Mouse (Mus musculus) embryonic facial prominence, embryonic 12.5 days (tissue): ENCODE measurements around the gene Tmem229b. TPM values are rescaled to one million over a fixed set of nuclear protein-coding genes. Genes with fewer than 3 reads are reported as not detected.
"Not testable (repeated sequence)": the region's sequence is repeated elsewhere in the genome, so short reads cannot be mapped to it uniquely, and the experiment has no call there.

Experiments
- ATAC-seq: fragments of 200-750 bp; cut with Nextera tagmentation; 2 replicates; pipeline ENCODE4 v1.8.0; 2017; ENCODE audit not compliant: insufficient number of reproducible peaks, insufficient read depth, low FRiP score, low TSS enrichment
- H3K27ac ChIP-seq: fragments of 300-500 bp; sonication (generic); 2 replicates; pipeline ENCODE4 v1.5.1; 2016; ENCODE audit warnings: mild to moderate bottlenecking
- H3K27me3 ChIP-seq: fragments of 300-500 bp; sonication (generic); 2 replicates; pipeline ENCODE4 v1.6.1; 2016; ENCODE audit warnings: mild to moderate bottlenecking, moderate library complexity
- H3K36me3 ChIP-seq: fragments of 300-500 bp; sonication (generic); 2 replicates; pipeline ENCODE4 v1.6.1; 2016; ENCODE audit warnings: mild to moderate bottlenecking
- H3K4me1 ChIP-seq: fragments of 300-500 bp; sonication (generic); 2 replicates; pipeline ENCODE4 v1.6.1; 2016
- H3K4me2 ChIP-seq: fragments of 300-500 bp; sonication (generic); replicated peaks from 2 replicates; pipeline ENCODE4 v1.6.1; 2016; ENCODE audit warnings: mild to moderate bottlenecking, moderate library complexity
- H3K4me3 ChIP-seq: fragments of 300-500 bp; sonication (generic); 2 replicates; pipeline ENCODE4 v1.5.1; 2016; ENCODE audit warnings: mild to moderate bottlenecking
- H3K9ac ChIP-seq: fragments of 300-500 bp; sonication (generic); 2 replicates; pipeline ENCODE4 v1.6.1; 2016; ENCODE audit warnings: mild to moderate bottlenecking, moderate library complexity
- H3K9me3 ChIP-seq: fragments of 300-500 bp; sonication (generic); 2 replicates; pipeline ENCODE4 v1.6.1; 2016; ENCODE audit warnings: mild to moderate bottlenecking, moderate library complexity
- WGBS: fragments of 180-500 bp; shearing (Covaris S2); methylation state at CpG from one replicate; pipeline ENCODE4 v1.1.7; 2016; 5-methylcytosine and 5-hydroxymethylcytosine counted together
- polyA plus RNA-seq: library from polyadenylated mRNA; unstranded; fragments of >200 nt; fragmentation: Nextera tagmentation; extraction: Ambion mirVana; gene quantifications from 2 replicates; pipeline ENCODE4 v1.2.1, GENCODE M21; 2016

Gene Tmem229b
- polyA plus RNA-seq, 1 experiment from 2014 or later, result 8.0 TPM

DNA sequence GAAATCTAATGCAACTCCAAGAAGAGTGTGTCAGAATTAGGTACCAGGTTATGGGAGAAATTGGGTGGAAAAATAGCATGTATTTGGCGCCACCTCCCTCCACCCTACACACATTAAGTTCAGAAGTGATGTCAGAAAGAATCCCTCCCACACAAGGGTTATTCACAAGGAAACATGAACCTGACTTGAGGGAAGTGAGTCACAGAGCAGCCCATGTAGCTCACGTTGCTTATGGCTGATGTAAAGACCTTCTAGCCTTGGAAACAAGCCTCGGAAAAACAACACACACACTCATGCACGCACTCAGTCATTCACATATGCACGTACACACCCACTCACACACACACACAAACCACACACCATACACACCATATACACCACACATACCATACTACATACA is 67.3 kb downstream of the Tmem229b start:
- Histone ChIP-seq H3K9ac (no peak overlapping the region), H3K4me2 (no peak overlapping the region), H3K27me3 (no peaks in the 10 kb centered on the region), H3K4me1 (no peaks in the 10 kb centered on the region), H3K9me3 (no peaks in the 10 kb centered on the region), H3K27ac (no peak overlapping the region), H3K4me3 (no peak overlapping the region), H3K36me3 (no peaks in the 10 kb centered on the region)
- WGBS, result 78% methylated on average over 5 of the region's 5 CpGs
- ATAC-seq, result 0 out of 2 replicates have a peak, but pooled peaks have one; percentile 47

DNA sequence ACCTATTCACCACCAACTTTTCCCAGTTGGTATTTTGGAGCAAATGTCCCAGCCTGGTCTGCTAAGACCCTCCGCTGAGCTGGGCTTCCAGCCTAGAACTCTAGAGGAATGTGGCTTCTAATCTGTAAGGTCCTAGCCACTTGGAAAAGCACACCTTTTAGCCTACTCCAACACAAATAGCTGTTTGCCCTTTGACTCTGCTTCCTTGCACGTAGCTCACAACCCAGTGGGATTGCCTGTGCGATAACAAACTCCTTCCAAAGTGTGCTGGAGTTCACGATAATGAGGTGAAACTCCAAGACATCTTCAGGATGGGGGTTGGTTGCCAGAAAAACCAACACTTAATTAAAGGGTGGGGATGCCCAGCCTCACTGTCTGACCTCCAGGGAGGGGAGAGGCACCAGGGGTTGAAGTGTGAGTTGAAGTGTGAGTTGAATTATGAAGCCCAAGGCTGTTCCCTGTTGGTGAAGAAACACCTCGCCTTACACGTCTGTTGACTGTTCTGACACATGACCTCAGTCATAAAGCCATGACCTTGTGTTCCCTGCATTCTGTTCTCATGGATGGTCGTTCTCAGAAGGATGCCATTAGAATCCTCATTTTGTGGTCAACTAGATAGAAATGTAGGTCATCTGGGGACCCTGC is 67.9 kb downstream of the Tmem229b start:
- no peaks in the 10 kb centered on the region for H3K27me3 ChIP-seq
- no peak overlapping the region for H3K4me3 ChIP-seq
- WGBS, result 76% methylated on average over 7 of the region's 7 CpGs
- H3K36me3 ChIP-seq, result no peaks in the 10 kb centered on the region
- H3K9ac ChIP-seq, result no peak overlapping the region
- ATAC-seq, result no peak
- H3K9me3 ChIP-seq, result no peaks in the 10 kb centered on the region
- no peak overlapping the region for H3K27ac ChIP-seq
- H3K4me1 ChIP-seq, result no peaks in the 10 kb centered on the region
- no peak overlapping the region for H3K4me2 ChIP-seq

DNA sequence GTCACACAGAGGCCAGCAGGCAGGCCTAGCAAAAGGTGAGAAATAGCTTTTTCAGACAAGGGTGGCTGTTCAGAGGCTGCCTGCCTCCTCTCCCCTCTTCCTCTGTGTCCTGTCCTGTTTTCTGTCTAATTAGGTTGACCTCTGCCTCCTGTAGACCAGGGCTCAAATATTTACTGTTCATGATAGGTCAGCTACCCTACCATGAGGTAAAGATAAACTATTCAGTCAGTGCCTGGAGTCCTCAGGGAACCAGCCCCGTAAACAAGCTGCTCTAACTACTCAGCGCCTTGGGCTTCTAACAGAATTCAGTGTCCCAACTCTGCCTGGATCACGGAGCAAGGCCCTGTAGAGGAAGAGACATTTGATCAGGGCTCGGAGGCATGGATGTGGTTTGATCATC is 70.9 kb downstream of the Tmem229b start:
- Histone ChIP-seq H3K9me3 (no peaks in the 10 kb centered on the region), H3K9ac (no peak overlapping the region), H3K4me1 (no peaks in the 10 kb centered on the region), H3K27me3 (no peaks in the 10 kb centered on the region), H3K4me2 (no peak overlapping the region), H3K36me3 (no peaks in the 10 kb centered on the region), H3K4me3 (no peak overlapping the region), H3K27ac (no peak overlapping the region)
- 23% methylated on average over 4 of the region's 4 CpGs for WGBS
- ATAC-seq, result no peak

DNA sequence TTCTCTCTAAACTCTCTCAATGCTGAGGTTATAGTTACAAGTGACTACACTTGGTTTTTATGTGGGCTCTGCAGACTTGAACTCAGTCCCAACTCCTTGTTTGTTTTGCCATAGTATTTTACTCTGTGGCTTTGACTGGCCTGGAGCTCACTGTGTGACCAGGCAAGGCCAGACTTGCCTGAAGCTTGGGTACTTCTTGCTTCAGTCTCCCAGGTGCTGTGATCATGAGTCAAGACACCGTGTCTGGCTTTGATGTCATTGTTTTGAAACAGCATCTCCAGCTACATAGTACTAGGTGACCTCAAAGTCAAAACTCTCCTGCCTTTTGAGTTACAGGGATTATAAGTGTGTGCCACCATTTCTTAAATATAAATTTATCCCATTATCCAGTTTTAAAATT is 77.5 kb downstream of the Tmem229b start:
- ATAC-seq, result no peak
- Histone ChIP-seq H3K4me3 (no peak overlapping the region), H3K9me3 (no peaks in the 10 kb centered on the region), H3K4me2 (no peak overlapping the region), H3K4me1 (no peaks in the 10 kb centered on the region), H3K36me3 (no peaks in the 10 kb centered on the region), H3K27me3 (no peaks in the 10 kb centered on the region), H3K9ac (no peak overlapping the region), H3K27ac (no peak overlapping the region)
- 73% methylated on average over 1 of the region's 1 CpGs for WGBS

DNA sequence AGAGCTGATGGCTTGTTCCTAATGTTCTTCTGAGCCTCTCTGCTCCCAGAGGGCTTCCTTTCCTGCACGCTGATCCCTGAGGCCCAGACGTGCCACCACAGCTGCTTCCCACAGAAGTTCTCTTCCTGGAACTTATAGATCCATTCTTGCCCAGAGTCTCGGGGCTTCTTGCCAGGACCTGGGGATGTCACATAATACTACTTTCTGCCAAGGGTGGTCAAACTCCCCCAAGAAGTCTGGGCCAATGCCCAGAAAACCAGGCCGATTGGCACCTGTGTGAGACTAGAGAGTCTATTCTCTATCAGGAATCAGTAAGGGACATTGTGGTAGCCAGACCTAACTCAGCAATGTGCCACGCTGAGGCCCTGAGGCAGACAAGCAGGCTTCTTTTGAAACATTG is 80.1 kb downstream of the Tmem229b start:
- WGBS, result 79% methylated on average over 5 of the region's 5 CpGs
- no peak overlapping the region for H3K9ac ChIP-seq
- H3K4me1 ChIP-seq, result no peaks in the 10 kb centered on the region
- H3K27me3 ChIP-seq, result no peaks in the 10 kb centered on the region
- ATAC-seq, result no peak
- no peak overlapping the region for H3K4me2 ChIP-seq
- H3K36me3 ChIP-seq, result no peaks in the 10 kb centered on the region
- no peaks in the 10 kb centered on the region for H3K9me3 ChIP-seq
- no peak overlapping the region for H3K4me3 ChIP-seq
- no peak overlapping the region for H3K27ac ChIP-seq

DNA sequence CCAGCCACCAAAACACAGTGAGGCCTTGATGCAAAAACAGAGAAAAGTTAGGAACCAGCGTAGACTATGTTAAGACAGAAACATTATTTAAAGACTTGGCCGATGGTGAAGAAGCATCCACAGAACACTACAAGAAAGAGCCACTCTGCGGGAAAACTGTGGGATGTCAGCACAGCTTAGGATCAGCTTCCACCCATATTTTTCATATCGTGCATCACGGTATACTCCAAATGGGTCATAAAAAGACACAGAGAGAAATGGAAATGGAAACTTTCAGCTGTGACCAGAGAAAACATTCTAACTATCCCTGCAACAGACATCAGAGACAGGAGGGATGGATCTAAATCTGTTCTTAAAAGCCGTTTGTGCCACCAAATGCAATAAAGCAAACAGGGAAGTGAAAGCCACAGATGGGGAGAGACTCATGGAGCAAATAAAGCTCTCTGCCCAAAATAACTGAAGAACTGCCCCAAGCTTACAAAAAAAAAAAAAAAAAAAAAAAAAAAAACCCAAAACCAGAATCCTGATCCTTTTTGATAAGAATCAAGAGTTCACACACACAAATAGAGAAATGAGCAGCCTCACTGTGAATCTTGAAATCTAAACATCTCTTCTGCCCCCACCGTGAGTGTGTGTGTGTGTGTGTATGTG is 83.8 kb downstream of the Tmem229b start:
- WGBS, result 89% methylated on average over 7 of the region's 7 CpGs
- no peak for ATAC-seq
- Histone ChIP-seq H3K27me3 (no peaks in the 10 kb centered on the region), H3K9me3 (no peaks in the 10 kb centered on the region), H3K9ac (no peak overlapping the region), H3K4me3 (no peak overlapping the region), H3K27ac (no peak overlapping the region), H3K4me1 (no peaks in the 10 kb centered on the region), H3K36me3 (no peaks in the 10 kb centered on the region), H3K4me2 (no peak overlapping the region)

DNA sequence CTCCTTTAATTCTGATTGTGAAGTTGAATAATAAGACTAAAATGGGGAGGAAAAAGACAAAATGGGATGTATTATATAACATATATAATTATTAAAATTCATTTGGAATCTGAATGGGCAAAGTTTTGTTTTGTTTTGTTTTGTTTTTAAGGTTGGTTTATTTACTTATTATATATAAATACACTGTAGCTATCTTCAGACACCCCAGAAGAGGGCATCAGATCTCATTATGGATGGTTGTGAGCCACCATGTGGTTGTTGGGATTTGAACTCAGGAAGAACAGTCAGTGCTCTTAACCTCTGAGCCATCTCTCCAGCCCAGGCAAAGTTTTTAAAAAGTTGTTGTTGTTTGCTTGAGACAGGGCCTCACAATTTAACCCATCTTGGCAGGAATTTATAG is 84.5 kb downstream of the Tmem229b start:
- H3K27ac ChIP-seq, ATAC-seq, H3K4me2 ChIP-seq, H3K27me3 ChIP-seq, H3K9me3 ChIP-seq, H3K36me3 ChIP-seq, H3K4me3 ChIP-seq, H3K4me1 ChIP-seq, H3K9ac ChIP-seq: not testable (repeated sequence)

DNA sequence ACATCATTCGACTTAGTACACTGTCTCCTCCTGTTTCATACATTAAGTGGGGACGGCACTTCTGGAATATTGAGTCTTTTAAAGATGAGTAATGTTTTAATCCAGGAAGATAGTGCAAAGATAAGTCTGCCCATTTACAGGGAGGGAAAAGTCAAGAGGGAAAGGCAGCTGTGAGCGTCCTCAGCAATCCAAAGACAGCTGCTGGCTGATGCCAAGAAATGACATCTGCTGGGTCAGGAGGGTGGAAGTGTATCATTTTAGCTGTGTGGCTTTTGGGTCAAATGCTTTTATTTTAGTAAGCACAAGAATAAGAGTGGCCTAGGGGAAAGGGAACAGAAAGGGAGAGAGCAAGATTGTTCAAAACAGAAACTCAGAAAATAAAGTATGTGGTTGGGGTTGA is 85.4 kb downstream of the Tmem229b start:
- Histone ChIP-seq H3K4me1 (no peaks in the 10 kb centered on the region), H3K36me3 (no peaks in the 10 kb centered on the region), H3K9me3 (no peaks in the 10 kb centered on the region), H3K9ac (no peak overlapping the region), H3K27me3 (no peaks in the 10 kb centered on the region), H3K27ac (no peak overlapping the region), H3K4me2 (no peak overlapping the region), H3K4me3 (no peak overlapping the region)
- no peak for ATAC-seq
- 70% methylated on average over 3 of the region's 3 CpGs for WGBS

DNA sequence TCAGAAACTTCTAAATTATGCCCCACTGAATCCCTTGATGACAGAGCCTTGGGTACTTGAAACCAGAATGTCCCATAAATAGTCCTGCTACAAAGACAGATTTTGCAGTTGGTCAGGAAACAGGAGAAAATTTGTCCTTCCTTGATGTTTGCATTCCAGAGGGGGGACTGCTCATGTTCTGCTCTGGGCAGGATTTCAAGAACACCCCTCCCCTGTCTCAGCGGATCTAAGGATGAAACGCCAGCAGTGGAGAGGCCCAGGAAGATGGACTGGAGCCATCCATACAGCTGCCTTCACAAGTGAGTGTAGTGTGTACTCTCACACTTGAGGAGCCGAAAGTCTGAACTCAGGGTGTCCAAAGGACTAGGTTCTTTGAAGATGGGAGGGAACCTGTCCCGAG is 86.0 kb downstream of the Tmem229b start:
- no peak overlapping the region for H3K9ac ChIP-seq
- H3K4me2 ChIP-seq, result no peak overlapping the region
- no peak overlapping the region for H3K27ac ChIP-seq
- no peaks in the 10 kb centered on the region for H3K36me3 ChIP-seq
- H3K9me3 ChIP-seq, result no peaks in the 10 kb centered on the region
- no peak overlapping the region for H3K4me3 ChIP-seq
- no peak for ATAC-seq
- H3K27me3 ChIP-seq, result no peaks in the 10 kb centered on the region
- no peaks in the 10 kb centered on the region for H3K4me1 ChIP-seq
- 68% methylated on average over 4 of the region's 4 CpGs for WGBS

DNA sequence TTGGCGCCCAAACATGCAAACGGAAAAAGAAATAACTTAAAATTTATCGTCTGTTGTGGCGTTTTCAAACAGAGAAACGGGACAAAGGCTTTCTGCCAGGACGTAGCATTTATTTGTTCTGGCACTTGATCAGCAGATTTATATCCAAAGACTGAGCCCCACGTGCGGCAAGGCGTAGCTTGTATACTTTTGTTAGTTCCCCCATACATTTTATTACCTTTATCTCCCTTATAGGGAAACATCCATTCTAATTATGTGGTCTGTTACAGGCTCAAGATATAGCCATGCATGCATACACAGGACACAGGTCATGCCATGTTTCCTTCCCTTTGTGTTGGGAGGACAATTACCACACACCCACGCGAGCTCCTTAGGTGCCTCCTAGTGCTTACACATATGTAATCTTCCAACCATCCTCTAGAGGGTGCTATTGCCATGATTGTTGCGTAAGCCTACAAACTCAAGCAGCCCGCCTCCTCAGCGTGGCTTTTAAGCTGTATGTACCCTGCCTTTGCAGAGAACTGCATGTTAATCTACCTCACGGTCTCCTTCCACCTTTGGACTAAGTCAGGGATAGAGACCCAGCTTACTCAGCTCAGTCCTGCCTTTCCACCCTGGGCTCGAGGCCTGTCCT is 88.2 kb downstream of the Tmem229b start:
- WGBS, result 31% methylated on average over 16 of the region's 16 CpGs
- Histone ChIP-seq H3K4me1 (no peaks in the 10 kb centered on the region), H3K36me3 (no peaks in the 10 kb centered on the region), H3K27me3 (0 out of 2 replicates have a peak, but pooled peaks cover under 1% of the 10 kb centered on the region), H3K27ac (no peak overlapping the region), H3K4me2 (peak overlapping the region; percentile 24; the same call in 1 of the 2 replicates), H3K4me3 (no peak overlapping the region), H3K9ac (no peak overlapping the region), H3K9me3 (no peaks in the 10 kb centered on the region)
- ATAC-seq, result peak; percentile 82; the same call in 1 of the 2 replicates

DNA sequence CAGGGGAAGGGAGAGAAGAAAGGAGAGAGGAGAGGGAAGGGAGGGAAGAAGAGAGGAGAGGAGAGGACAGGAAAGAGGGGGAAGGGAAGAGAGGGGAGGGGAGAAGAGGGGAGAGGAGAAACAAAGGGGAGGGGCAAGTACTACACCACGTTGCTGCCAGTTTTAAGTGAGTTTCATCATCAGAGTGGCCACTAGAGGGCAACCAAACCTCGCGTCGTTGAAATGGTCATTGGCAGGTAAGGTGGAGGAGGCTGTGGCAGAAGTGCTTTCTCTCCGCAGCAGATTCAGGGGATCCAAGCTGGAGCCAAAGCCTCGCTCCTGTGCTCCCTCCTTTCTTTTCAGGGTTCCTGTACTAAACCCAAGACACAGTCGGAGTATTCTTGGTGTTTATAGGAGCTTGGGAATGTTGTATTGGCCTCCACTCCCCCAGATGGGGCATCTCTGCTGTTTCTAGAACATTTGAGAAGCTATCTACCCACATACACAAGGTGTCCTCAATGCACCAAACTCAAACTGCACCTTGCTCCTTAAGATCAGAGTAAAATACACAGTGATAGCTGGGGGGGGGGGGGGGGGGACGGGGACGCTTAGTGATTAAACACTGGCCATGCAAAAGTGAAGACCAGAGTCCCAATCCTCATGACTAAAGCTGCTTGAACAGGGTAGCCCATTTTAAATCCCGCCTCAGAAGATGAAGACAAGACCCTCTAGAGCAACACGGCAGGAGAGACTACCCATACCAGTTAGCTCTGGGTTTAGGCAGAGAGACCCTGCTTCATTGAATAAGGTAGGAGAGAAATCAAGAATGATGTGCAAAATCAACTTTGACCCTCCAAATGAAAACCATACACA is 89.0 kb downstream of the Tmem229b start:
- H3K27me3 ChIP-seq, result peaks cover 8% of the 10 kb centered on the region; the same call in 1 of the 2 replicates
- no peaks in the 10 kb centered on the region for H3K36me3 ChIP-seq
- no peaks in the 10 kb centered on the region for H3K4me1 ChIP-seq
- H3K4me3 ChIP-seq, result no peak overlapping the region
- ATAC-seq, result no peak
- H3K4me2 ChIP-seq, result peak overlapping the region; percentile 37
- H3K9me3 ChIP-seq, result no peaks in the 10 kb centered on the region
- no peak overlapping the region for H3K9ac ChIP-seq
- 13% methylated on average over 11 of the region's 11 CpGs for WGBS
- no peak overlapping the region for H3K27ac ChIP-seq
